Mouse (Mus musculus) megakaryocyte, embryonic 14.5 days (primary cell): ENCODE data around the gene Jam3. TPM values are rescaled to one million over a fixed set of nuclear protein-coding genes. Genes with fewer than 3 reads are reported as not detected.

Experiments
- H3K27me3 ChIP-seq: replicated peaks from 2 replicates; pipeline ENCODE3; 2012; ENCODE audit warnings: inconsistent platforms
- H3K36me3 ChIP-seq: replicated peaks from 2 replicates; pipeline ENCODE3; 2012; ENCODE audit warnings: low read length, inconsistent platforms, mixed read lengths
- H3K4me1 ChIP-seq: 2 replicates; pipeline ENCODE4 v1.6.1; 2012; ENCODE audit warnings: inconsistent platforms
- H3K4me3 ChIP-seq: replicated peaks from 2 replicates; pipeline ENCODE3; 2012; ENCODE audit warnings: moderate library complexity, mild to moderate bottlenecking, inconsistent platforms
- H3K9me3 ChIP-seq: 2 replicates; pipeline ENCODE4 v1.6.1; 2012; ENCODE audit warnings: inconsistent platforms
- FLI1 ChIP-seq: IDR thresholded peaks from 2 replicates; pipeline ENCODE4 v1.6.1; 2012; ENCODE audit warnings: low read length, inconsistent platforms, mixed read lengths
- GATA1 ChIP-seq: IDR thresholded peaks from 3 replicates; pipeline ENCODE4 v1.6.1; 2012; ENCODE audit warnings: mixed read lengths, low read length, inconsistent platforms, borderline replicate concordance
- polyA plus RNA-seq: library from polyadenylated mRNA; stranded (reverse); fragments of >175 nt; gene quantifications from 2 replicates; pipeline ENCODE4 v1.2.3, GENCODE M21; 2012; ENCODE audit warnings: low replicate concordance; ENCODE audit not compliant: insufficient read depth

The Jam3 gene
- polyA plus RNA-seq, 1 experiment, result 0.13 TPM

- Histone ChIP-seq H3K27me3 (no peaks in the 10 kb centered on the region), H3K36me3 (peaks cover 97% of the 10 kb centered on the region), H3K4me3 (no peak overlapping the region), H3K9me3 (peaks cover 2% of the 10 kb centered on the region; the same call in 1 of the 2 replicates), H3K4me1 (0 out of 2 replicates have a peak, but pooled peaks cover 3% of the 10 kb centered on the region)
- no peak for TF ChIP-seq GATA1
- TF ChIP-seq FLI1, result no peak
Measured at GRCm38 (mm10) chr9:27074677-27075076, 80.5 kb downstream of the Jam3 start.

DNA sequence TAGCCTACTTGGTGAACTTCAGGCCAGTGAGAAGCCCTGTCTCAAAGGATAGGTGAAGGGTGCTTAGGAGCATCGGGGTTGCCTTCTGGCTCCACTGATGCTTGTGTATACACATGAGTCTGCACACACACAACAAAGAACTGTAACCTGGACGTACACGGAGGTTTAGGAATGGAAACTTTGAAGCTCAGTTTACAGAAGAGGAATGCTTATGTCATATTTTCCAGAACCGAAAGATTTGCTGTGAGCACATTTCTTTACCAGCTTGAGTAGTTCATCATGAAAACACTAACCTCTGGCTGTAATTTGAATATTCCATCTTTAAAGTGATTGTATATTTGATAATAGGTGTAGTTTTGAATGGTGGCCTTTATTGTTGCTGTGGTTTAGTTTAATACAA is 84.3 kb downstream of the Jam3 start:
- TF ChIP-seq FLI1 (no peak), GATA1 (no peak)
- H3K36me3 ChIP-seq, result peaks cover 96% of the 10 kb centered on the region
- 0 out of 2 replicates have a peak, but pooled peaks cover 3% of the 10 kb centered on the region for H3K4me1 ChIP-seq
- H3K4me3 ChIP-seq, result no peak overlapping the region
- no peaks in the 10 kb centered on the region for H3K27me3 ChIP-seq
- peaks cover 3% of the 10 kb centered on the region; the same call in 1 of the 2 replicates for H3K9me3 ChIP-seq

GRCm38 (mm10) chr9:27058341-27058740 is 96.9 kb downstream of the Jam3 start:
- H3K36me3 ChIP-seq, result peaks cover 95% of the 10 kb centered on the region
- TF ChIP-seq FLI1 (no peak), GATA1 (no peak)
- H3K9me3 ChIP-seq, result no peaks in the 10 kb centered on the region

GRCm38 (mm10) chr9:27049492-27049891 is 105.7 kb downstream of the Jam3 start:
- Histone ChIP-seq H3K4me3 (no peak overlapping the region), H3K4me1 (peaks cover 18% of the 10 kb centered on the region), H3K36me3 (peaks cover 97% of the 10 kb centered on the region), H3K9me3 (no peaks in the 10 kb centered on the region), H3K27me3 (no peaks in the 10 kb centered on the region)
- no peak for TF ChIP-seq FLI1
- TF ChIP-seq GATA1, result no peak

More at GRCm38 (mm10) chr9:27058341-27058740, 96.9 kb downstream of the Jam3 start:
- no peaks in the 10 kb centered on the region for H3K27me3 ChIP-seq
- H3K4me1 ChIP-seq, result no peaks in the 10 kb centered on the region
- H3K4me3 ChIP-seq, result no peak overlapping the region

Other genes with a start within 250 kb of the Jam3 start
- not detected in 2 replicates for gene Gm1110, start 232.3 kb downstream of the Jam3 start, polyA plus RNA-seq
- 0.68 TPM in 1 of 2 replicates, not detected in the other for gene Acad8, start 155.9 kb downstream of the Jam3 start, polyA plus RNA-seq
- gene Thyn1, start 155.7 kb downstream of the Jam3 start, polyA plus RNA-seq, result 2.5 and 6.9 TPM in 2 replicates
- gene Vps26b, start 125.4 kb downstream of the Jam3 start, polyA plus RNA-seq, result 21.3 and 26.1 TPM in 2 replicates
- 0.53 and 0.97 TPM in 2 replicates for gene Ncapd3, start 125.2 kb downstream of the Jam3 start, polyA plus RNA-seq
- not detected in 2 replicates for gene Igsf9b, start 143.8 kb upstream of the Jam3 start, polyA plus RNA-seq
- not detected in 2 replicates for gene Spata19, start 241.4 kb upstream of the Jam3 start, polyA plus RNA-seq